ENCODE assay signal across 31 mouse cellular contexts in the genomic region with DNA sequence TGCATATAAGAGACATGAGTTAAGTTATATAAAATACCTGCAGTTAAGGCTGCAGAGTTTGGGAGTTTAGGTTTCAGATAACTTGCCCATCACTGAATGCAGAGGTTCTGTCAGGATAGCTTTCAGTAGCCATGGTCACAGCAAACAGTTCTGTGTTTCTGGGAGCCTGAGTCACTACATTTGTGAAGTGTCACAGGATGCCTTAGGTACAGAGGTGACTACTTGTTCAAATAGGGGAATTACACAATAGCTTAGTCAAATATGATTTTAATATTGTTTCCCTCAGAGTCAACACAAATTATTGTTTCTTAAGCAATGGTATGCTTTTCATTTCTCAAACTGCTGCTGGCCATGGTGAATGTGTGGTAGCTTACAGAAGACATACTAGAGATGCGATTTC. TPM values are rescaled to one million over a fixed set of nuclear protein-coding genes. Genes with fewer than 3 reads are reported as not detected.
"Had no signal": no experiment of that assay in that cellular context is flagged by ENCODE, and none has a peak within 500 bp of the region (broad histone marks: within the 10 kb centered on the region; RNA-seq: fewer than 3 reads in every experiment).

No protein-coding gene starts in this region.

- H3K4me1 ChIP-seq: heart, embryonic 13.5 days; heart, embryonic 15.5 days; hindbrain, embryonic 13.5 days; hindbrain, embryonic 15.5 days; limb, embryonic 13.5 days had no signal

- ATAC-seq: forebrain, postnatal 0 days; hindbrain, postnatal 0 days; intestine, embryonic 16.5 days had no signal

- H3K27ac ChIP-seq: heart, adult 2 months; heart, embryonic 13.5 days; heart, embryonic 15.5 days; hindbrain, embryonic 13.5 days; hindbrain, embryonic 15.5 days; hindbrain, postnatal 0 days; kidney, postnatal 0 days; limb, embryonic 13.5 days had no signal

- H3K9me3 ChIP-seq: heart, embryonic 15.5 days; hindbrain, embryonic 13.5 days; hindbrain, embryonic 15.5 days; limb, embryonic 13.5 days had no signal

- H3K9ac ChIP-seq: forebrain, postnatal 0 days; heart, embryonic 13.5 days; heart, embryonic 15.5 days; hindbrain, embryonic 13.5 days; hindbrain, embryonic 15.5 days; kidney, embryonic 15.5 days; limb, embryonic 13.5 days had no signal

- DNase-seq: forebrain, postnatal 0 days; gastrocnemius, postnatal 14 days; gastrocnemius, postnatal 36 days; heart, adult 11 months; heart, adult 2 months; heart, postnatal 14 days; heart, postnatal 36 days; kidney, adult 11 months; kidney, adult 2 months; kidney, adult 9 months; kidney, postnatal 14 days; kidney, postnatal 36 days; layer of hippocampus, adult 9-11 months; layer of hippocampus, postnatal 36 days; left cerebral cortex, postnatal 4 days had no signal

- H3K4me2 ChIP-seq: heart, embryonic 11.5 days; heart, embryonic 13.5 days; heart, embryonic 15.5 days; hindbrain, embryonic 13.5 days; hindbrain, embryonic 15.5 days; kidney, embryonic 15.5 days; limb, embryonic 13.5 days had no signal

- H3K36me3 ChIP-seq: heart, embryonic 13.5 days; heart, embryonic 15.5 days; hindbrain, embryonic 13.5 days; hindbrain, embryonic 15.5 days; kidney, embryonic 15.5 days; limb, embryonic 13.5 days had no signal

- H3K27me3 ChIP-seq: heart, embryonic 13.5 days; heart, embryonic 15.5 days; hindbrain, embryonic 13.5 days; hindbrain, embryonic 15.5 days; kidney, embryonic 15.5 days; limb, embryonic 13.5 days had no signal

- H3K4me3 ChIP-seq: heart, adult 2 months; heart, embryonic 13.5 days; heart, embryonic 15.5 days; hindbrain, embryonic 13.5 days; hindbrain, embryonic 15.5 days; kidney, embryonic 15.5 days; limb, embryonic 13.5 days had no signal

RNA-seq across cellular contexts. Expression of a gene that starts 7.9 kb away (rescaled TPM):
- total RNA-seq: gastrocnemius, postnatal 14 days; heart, adult 2 months; heart, postnatal 14 days; heart, postnatal 36 days; hematopoietic stem cell, adult 5-6 weeks; layer of hippocampus, postnatal 36 days had no signal
- polyA plus RNA-seq: gonadal fat pad, adult 2 months; limb, embryonic 11.5 days had no signal

RNA-seq across cellular contexts. Expression of a gene that starts 32.2 kb away (rescaled TPM):
- total RNA-seq: gastrocnemius, adult 18-20 months; heart, adult 2 months; hindbrain, postnatal 0 days; left cerebral cortex, postnatal 10 days had no signal
- polyA plus RNA-seq: hindbrain, embryonic 11.5 days; hindbrain, embryonic 13.5 days; limb, embryonic 11.5 days had no signal
